ENCODE assay signal across 8 mouse cellular contexts in genomic region chr19:6045366-6046293, GRCm38 (mm10). TPM values are rescaled to one million over a fixed set of nuclear protein-coding genes. Genes with fewer than 3 reads are reported as not detected.
DNase-seq lines count a peak whose midpoint lies in the region; ATAC-seq and TF ChIP-seq lines count a peak whose summit lies in the region.

No protein-coding gene starts in this region.

- TF ChIP-seq CTCF in kidney, adult 2 months (conservative IDR thresholded peaks at IDR 0.05; ENCODE audit: insufficient read depth, insufficient read length, low read depth, low read length) = no peak
- TF ChIP-seq CTCF in MEL (IDR thresholded peaks at IDR 0.05 in 2 of 3, conservative IDR thresholded peaks at IDR 0.05 in 1 of 3; ENCODE audit: control insufficient read depth in 1 of 3, insufficient read depth in 1 of 3, low read depth in 2 of 3, low read length in 3 of 3, poor library complexity in 1 of 3, severe bottlenecking in 1 of 3) = peak in 1 of 3 experiments; percentile 11; a peak in 1 of 6 replicates
- TF ChIP-seq CTCF in liver, embryonic 14.5 days (IDR thresholded peaks at IDR 0.05; ENCODE audit: low read depth) = peak; percentile 44

- TF ChIP-seq POLR2A in kidney, adult 2 months (IDR thresholded peaks at IDR 0.05; ENCODE audit: low read depth, low read length) = no peak
- TF ChIP-seq POLR2A in MEL (IDR thresholded peaks at IDR 0.05; ENCODE audit: control insufficient read depth in 1 of 2, insufficient read depth in 1 of 2, low read depth in 1 of 2, low read length in 2 of 2, poor library complexity in 1 of 2) = no peak; a peak in 1 of 4 replicates

- peak overlapping the region; percentile 100 for H3K4me2 ChIP-seq in forebrain, embryonic 12.5 days
- peak overlapping the region; percentile 99 for H3K4me2 ChIP-seq in liver, embryonic 14.5 days (ENCODE audit: low read depth)
- peak overlapping the region; percentile 84 for H3K4me2 ChIP-seq in stomach, embryonic 14.5 days (replicated peaks; ENCODE audit: low read depth, low read length)

- H3K4me1 ChIP-seq in kidney, adult 2 months (ENCODE audit: control insufficient read depth, insufficient read depth, low read length) = peaks cover 12% of the 10 kb centered on the region; the same call in 1 of the 2 replicates
- peaks cover 3 to 23% of the 10 kb centered on the region in 2 experiments; a peak in 3 of 4 replicates for H3K4me1 ChIP-seq in MEL (ENCODE audit: control insufficient read depth in 1 of 2, insufficient read depth in 2 of 2, low read length in 2 of 2)
- H3K4me1 ChIP-seq in forebrain, embryonic 12.5 days = peaks cover 26% of the 10 kb centered on the region
- peaks cover 15 to 21% of the 10 kb centered on the region in 2 experiments for H3K4me1 ChIP-seq in liver, embryonic 14.5 days (replicated peaks; ENCODE audit: control insufficient read depth in 2 of 2, insufficient read depth in 2 of 2, low read length in 1 of 2)
- H3K4me1 ChIP-seq in stomach, embryonic 14.5 days (ENCODE audit: control insufficient read depth, insufficient read depth, low read length) = peaks cover 13% of the 10 kb centered on the region

- DNase-seq in kidney, adult 2 months = no peak
- DNase-seq in kidney, postnatal 14 days = no peak
- peak; percentile 87 for DNase-seq in MEL (ENCODE audit: low read depth, low spot score)
- peak; percentile 49 to 66 (median 51) for DNase-seq in liver, embryonic 14.5 days (ENCODE audit: low read depth in 3 of 3, low spot score in 3 of 3)
- DNase-seq in frontal cortex, postnatal 25 days (ENCODE audit: low spot score in 2 of 2) = no peak
- no peak for DNase-seq in adrenal gland, adult 18-20 months (ENCODE audit: low spot score in 2 of 2)

- H3K27me3 ChIP-seq in kidney, adult 2 months (replicated peaks; ENCODE audit: control insufficient read depth, insufficient read depth, low read length) = no peaks in the 10 kb centered on the region
- no peaks in the 10 kb centered on the region for H3K27me3 ChIP-seq in MEL (ENCODE audit: control insufficient read depth in 1 of 2, insufficient read depth in 2 of 2, low read length in 2 of 2)
- H3K27me3 ChIP-seq in forebrain, embryonic 12.5 days = no peaks in the 10 kb centered on the region
- H3K27me3 ChIP-seq in liver, embryonic 14.5 days (ENCODE audit: control insufficient read depth, insufficient read depth, low read length) = no peaks in the 10 kb centered on the region
- no peaks in the 10 kb centered on the region for H3K27me3 ChIP-seq in stomach, embryonic 14.5 days (ENCODE audit: control insufficient read depth, insufficient read depth, low read length)

- no peaks in the 10 kb centered on the region for H3K9me3 ChIP-seq in MEL (replicated peaks; ENCODE audit: insufficient read depth, low read length)
- H3K9me3 ChIP-seq in forebrain, embryonic 12.5 days = no peaks in the 10 kb centered on the region
- no peaks in the 10 kb centered on the region for H3K9me3 ChIP-seq in liver, embryonic 14.5 days (ENCODE audit: control insufficient read depth, low read length)
- H3K9me3 ChIP-seq in stomach, embryonic 14.5 days (ENCODE audit: control insufficient read depth, low read depth, low read length) = no peaks in the 10 kb centered on the region

- TF ChIP-seq EP300 in MEL (IDR thresholded peaks at IDR 0.05; ENCODE audit: low read depth in 1 of 2, low read length in 2 of 2) = no peak; a peak in 1 of 4 replicates
- no peak for TF ChIP-seq EP300 in liver, embryonic 14.5 days (IDR thresholded peaks at IDR 0.05; ENCODE audit: low read depth)

- peak; percentile 1; the same call in 1 of the 2 replicates for TF ChIP-seq RAD21 in MEL (IDR thresholded peaks at IDR 0.05; ENCODE audit: low read depth, low read length)

- peaks cover 22% of the 10 kb centered on the region for H3K79me2 ChIP-seq in MEL (ENCODE audit: control insufficient read depth, insufficient read depth, low read length, poor library complexity)

- H3K9ac ChIP-seq in MEL (ENCODE audit: control insufficient read depth, low read depth, low read length, poor library complexity, severe bottlenecking) = peak overlapping the region; percentile 77
- H3K9ac ChIP-seq in forebrain, embryonic 12.5 days = peak overlapping the region; percentile 90
- H3K9ac ChIP-seq in liver, embryonic 14.5 days (replicated peaks) = peak overlapping the region; percentile 97
- H3K9ac ChIP-seq in stomach, embryonic 14.5 days (replicated peaks; ENCODE audit: low read depth, low read length) = peak overlapping the region; percentile 87

- no peaks in the 10 kb centered on the region; the same call in 1 of the 2 replicates for H3K36me3 ChIP-seq in kidney, adult 2 months (ENCODE audit: control insufficient read depth, insufficient read depth, low read length)
- peaks cover 0 to 12% of the 10 kb centered on the region in 2 experiments; a peak in 1 of 4 replicates for H3K36me3 ChIP-seq in MEL (ENCODE audit: control insufficient read depth in 1 of 2, insufficient read depth in 2 of 2, low read length in 2 of 2)
- peaks cover 26% of the 10 kb centered on the region for H3K36me3 ChIP-seq in forebrain, embryonic 12.5 days (replicated peaks)
- H3K36me3 ChIP-seq in liver, embryonic 14.5 days (replicated peaks; ENCODE audit: control insufficient read depth, insufficient read depth, low read depth) = peaks cover 25% of the 10 kb centered on the region
- peaks cover 24% of the 10 kb centered on the region for H3K36me3 ChIP-seq in stomach, embryonic 14.5 days (ENCODE audit: control insufficient read depth, insufficient read depth, low read length)

- peak overlapping the region; percentile 80 for H3K4me3 ChIP-seq in kidney, adult 2 months (ENCODE audit: insufficient read depth, low read depth, low read length)
- peak overlapping the region; percentile 61 to 75 for H3K4me3 ChIP-seq in MEL (ENCODE audit: control insufficient read depth in 1 of 2, insufficient read depth in 1 of 2, low read depth in 2 of 2, low read length in 2 of 2)
- peak overlapping the region; percentile 95 for H3K4me3 ChIP-seq in forebrain, embryonic 12.5 days (replicated peaks)
- peak overlapping the region; percentile 90 to 91 for H3K4me3 ChIP-seq in liver, embryonic 14.5 days (ENCODE audit: insufficient read depth in 1 of 2, low read depth in 2 of 2, low read length in 2 of 2)
- H3K4me3 ChIP-seq in stomach, embryonic 14.5 days (ENCODE audit: low read depth, low read length) = peak overlapping the region; percentile 89

- WGBS in kidney, adult 2 months = 13% methylated on average over 20 of the region's 20 CpGs
- 23% methylated on average over 20 of the region's 20 CpGs for WGBS in forebrain, embryonic 12.5 days
- 11% methylated on average over 20 of the region's 20 CpGs for WGBS in liver, embryonic 14.5 days (ENCODE audit: insufficient replicate concordance)
- 12% methylated on average over 20 of the region's 20 CpGs for WGBS in stomach, embryonic 14.5 days

- peak; percentile 59 for ATAC-seq in forebrain, embryonic 12.5 days (ENCODE audit: low FRiP score)
- peak; percentile 53 for ATAC-seq in liver, embryonic 14.5 days (ENCODE audit: insufficient read depth)
- ATAC-seq in stomach, embryonic 14.5 days (ENCODE audit: insufficient number of reproducible peaks, insufficient read depth, low FRiP score, low read depth) = peak; percentile 34; the same call in 1 of the 2 replicates

- H3K27ac ChIP-seq in kidney, adult 2 months (ENCODE audit: insufficient read depth, low read depth, low read length) = peak overlapping the region; percentile 94
- H3K27ac ChIP-seq in MEL (ENCODE audit: control insufficient read depth, low read depth, low read length) = peak overlapping the region; percentile 94
- peak overlapping the region; percentile 99 for H3K27ac ChIP-seq in forebrain, embryonic 12.5 days
- H3K27ac ChIP-seq in liver, embryonic 14.5 days = peak overlapping the region; percentile 96
- H3K27ac ChIP-seq in stomach, embryonic 14.5 days (ENCODE audit: low read length) = peak overlapping the region; percentile 99

RNA-seq across cellular contexts. Expression of gene Syvn1, which starts 0.7 kb away (rescaled TPM):
- 31.5 and 32.8 TPM in 2 replicates for polyA plus RNA-seq in kidney, adult 2 months (2012; rRNA removed)
- 12.5 and 14.3 TPM in 2 replicates for total RNA-seq in MEL (2012; rRNA removed)
- polyA plus RNA-seq in MEL (2012; ENCODE audit: insufficient read depth in 1 of 2, insufficient read length in 2 of 2, low read depth in 1 of 2, low replicate concordance in 2 of 2, missing spikeins in 1 of 2) = 10 to 100 TPM in 1 of 2 experiments, not detected in 1; 55.0 TPM
- polyA plus RNA-seq in forebrain, embryonic 12.5 days (2016; fragmentation: Nextera tagmentation; extraction: Ambion mirVana) = 26.4 and 31.3 TPM in 2 replicates
- 11.5 and 13.2 TPM in 2 replicates for polyA plus RNA-seq in liver, embryonic 14.5 days (2012; rRNA removed)
- polyA plus RNA-seq in liver, embryonic 14.5 days (2014; fragmentation: Nextera tagmentation; extraction: Ambion mirVana) = 9.7 and 12.6 TPM in 2 replicates
- polyA plus RNA-seq in stomach, embryonic 14.5 days (2014; fragmentation: Nextera tagmentation; extraction: Ambion mirVana) = 24.8 and 27.5 TPM in 2 replicates
- total RNA-seq in adrenal gland, adult 18-20 months (2021) = 10 to 100 TPM; 49.7 to 71.3 TPM

RNA-seq across cellular contexts. Expression of gene Mrpl49, which starts 12.0 kb away (rescaled TPM):
- polyA plus RNA-seq in kidney, adult 2 months (2012; rRNA removed) = 32.0 and 37.3 TPM in 2 replicates
- 65.1 and 81.6 TPM in 2 replicates for total RNA-seq in MEL (2012; rRNA removed)
- 10 to 100 TPM in 1 of 2 experiments, not detected in 1; 98.7 TPM for polyA plus RNA-seq in MEL (2012; ENCODE audit: insufficient read depth in 1 of 2, insufficient read length in 2 of 2, low read depth in 1 of 2, low replicate concordance in 2 of 2, missing spikeins in 1 of 2)
- 74.7 and 76.7 TPM in 2 replicates for polyA plus RNA-seq in forebrain, embryonic 12.5 days (2016; fragmentation: Nextera tagmentation; extraction: Ambion mirVana)
- polyA plus RNA-seq in liver, embryonic 14.5 days (2012; rRNA removed) = 22.0 and 29.6 TPM in 2 replicates
- 43.7 and 48.2 TPM in 2 replicates for polyA plus RNA-seq in liver, embryonic 14.5 days (2014; fragmentation: Nextera tagmentation; extraction: Ambion mirVana)
- 75.5 and 77.4 TPM in 2 replicates for polyA plus RNA-seq in stomach, embryonic 14.5 days (2014; fragmentation: Nextera tagmentation; extraction: Ambion mirVana)
- 10 to 100 TPM; 53.3 to 59.7 TPM for total RNA-seq in adrenal gland, adult 18-20 months (2021)

RNA-seq across cellular contexts. Expression of gene Fau, which starts 12.0 kb away (rescaled TPM):
- 882 and 1,017 TPM in 2 replicates for polyA plus RNA-seq in kidney, adult 2 months (2012; rRNA removed)
- total RNA-seq in MEL (2012; rRNA removed) = 2,020 and 2,413 TPM in 2 replicates
- polyA plus RNA-seq in MEL (2012; ENCODE audit: insufficient read depth in 1 of 2, insufficient read length in 2 of 2, low read depth in 1 of 2, low replicate concordance in 2 of 2, missing spikeins in 1 of 2) = 1,000 to 10,000 TPM in 1 of 2 experiments, not detected in 1; 2,967 TPM
- polyA plus RNA-seq in forebrain, embryonic 12.5 days (2016; fragmentation: Nextera tagmentation; extraction: Ambion mirVana) = 652 and 668 TPM in 2 replicates
- 853 and 969 TPM in 2 replicates for polyA plus RNA-seq in liver, embryonic 14.5 days (2012; rRNA removed)
- polyA plus RNA-seq in liver, embryonic 14.5 days (2014; fragmentation: Nextera tagmentation; extraction: Ambion mirVana) = 593 and 639 TPM in 2 replicates
- 902 and 945 TPM in 2 replicates for polyA plus RNA-seq in stomach, embryonic 14.5 days (2014; fragmentation: Nextera tagmentation; extraction: Ambion mirVana)
- 1,000 to 10,000 TPM; 1,067 to 1,157 TPM for total RNA-seq in adrenal gland, adult 18-20 months (2021)

RNA-seq across cellular contexts. Expression of gene Znhit2, which starts 15.4 kb away (rescaled TPM):
- polyA plus RNA-seq in kidney, adult 2 months (2012; rRNA removed) = 42.3 and 57.7 TPM in 2 replicates
- total RNA-seq in MEL (2012; rRNA removed) = 26.3 and 37.3 TPM in 2 replicates
- 10 to 100 TPM in 1 of 2 experiments, not detected in 1; 27.0 TPM for polyA plus RNA-seq in MEL (2012; ENCODE audit: insufficient read depth in 1 of 2, insufficient read length in 2 of 2, low read depth in 1 of 2, low replicate concordance in 2 of 2, missing spikeins in 1 of 2)
- 30.8 and 35.4 TPM in 2 replicates for polyA plus RNA-seq in forebrain, embryonic 12.5 days (2016; fragmentation: Nextera tagmentation; extraction: Ambion mirVana)
- polyA plus RNA-seq in liver, embryonic 14.5 days (2012; rRNA removed) = 15.8 and 17.9 TPM in 2 replicates
- 19.3 and 20.4 TPM in 2 replicates for polyA plus RNA-seq in liver, embryonic 14.5 days (2014; fragmentation: Nextera tagmentation; extraction: Ambion mirVana)
- 27.6 and 30.8 TPM in 2 replicates for polyA plus RNA-seq in stomach, embryonic 14.5 days (2014; fragmentation: Nextera tagmentation; extraction: Ambion mirVana)
- 10 to 100 TPM; 29.1 to 32.9 TPM for total RNA-seq in adrenal gland, adult 18-20 months (2021)

RNA-seq across cellular contexts. Expression of gene Tm7sf2, which starts 22.5 kb away (rescaled TPM):
- polyA plus RNA-seq in kidney, adult 2 months (2012; rRNA removed) = 31.2 and 38.4 TPM in 2 replicates
- total RNA-seq in MEL (2012; rRNA removed) = 7.6 and 8.0 TPM in 2 replicates
- 10 to 100 TPM in 1 of 2 experiments, not detected in 1; 13.1 TPM for polyA plus RNA-seq in MEL (2012; ENCODE audit: insufficient read depth in 1 of 2, insufficient read length in 2 of 2, low read depth in 1 of 2, low replicate concordance in 2 of 2, missing spikeins in 1 of 2)
- polyA plus RNA-seq in forebrain, embryonic 12.5 days (2016; fragmentation: Nextera tagmentation; extraction: Ambion mirVana) = 31.7 and 32.8 TPM in 2 replicates
- polyA plus RNA-seq in liver, embryonic 14.5 days (2012; rRNA removed) = 35.9 and 43.4 TPM in 2 replicates
- 35.0 and 35.7 TPM in 2 replicates for polyA plus RNA-seq in liver, embryonic 14.5 days (2014; fragmentation: Nextera tagmentation; extraction: Ambion mirVana)
- 24.8 and 24.9 TPM in 2 replicates for polyA plus RNA-seq in stomach, embryonic 14.5 days (2014; fragmentation: Nextera tagmentation; extraction: Ambion mirVana)
- total RNA-seq in adrenal gland, adult 18-20 months (2021) = 10 to 100 TPM; 19.7 to 36.7 TPM

Comparison
In these comparisons a context has a peak if more than half of its experiments do, and no peak if none do; other contexts are left out.
1. DNase-seq: peak in MEL (single experiment) and liver, embryonic 14.5 days (3 of 3); none in kidney, adult 2 months (single experiment), kidney, postnatal 14 days (single experiment), frontal cortex, postnatal 25 days (0 of 2) and adrenal gland, adult 18-20 months (0 of 2).
2. Peak in every context shown above with its lines, with median percentiles within 50 percentile points of each other: H3K27ac ChIP-seq, H3K4me3 ChIP-seq, H3K9ac ChIP-seq, ATAC-seq and H3K4me2 ChIP-seq.